Mouse (Mus musculus) heart, embryonic 14.5 days (tissue): ENCODE measurements around the gene Dlgap4. TPM values are rescaled to one million over a fixed set of nuclear protein-coding genes. Genes with fewer than 3 reads are reported as not detected.
A peak's percentile ranks its signal among the peaks of the same experiment; 100 is the strongest.

Experiments
- ATAC-seq: fragments of 200-750 bp; cut with Nextera tagmentation; 2 replicates; pipeline ENCODE4 v1.8.0; 2017; ENCODE audit warnings: low read depth, moderate TSS enrichment; ENCODE audit not compliant: insufficient number of reproducible peaks, insufficient read depth, low FRiP score
- H3K27ac ChIP-seq, 2 experiments: fragments of 200-500 bp in 1 of 2; fragments of 300-500 bp in 1 of 2; sonication (generic) in 1 of 2; replicated peaks in 1 of 2; 2 replicates each; pipeline ENCODE4 v1.5.1; 2012 to 2014; ENCODE audit warnings: low read depth in 2 of 2, low read length in 2 of 2, control low read depth in 1 of 2, mild to moderate bottlenecking in 1 of 2, mixed read lengths in 1 of 2; ENCODE audit not compliant: control insufficient read depth in 1 of 2, insufficient read depth in 1 of 2
- H3K27me3 ChIP-seq: fragments of 300-500 bp; sonication (generic); 2 replicates; pipeline ENCODE4 v1.6.1; 2014; ENCODE audit warnings: mild to moderate bottlenecking, low read length, control low read depth; ENCODE audit not compliant: control insufficient read depth, insufficient read depth
- H3K36me3 ChIP-seq: fragments of 300-500 bp; sonication (generic); 2 replicates; pipeline ENCODE4 v1.6.1; 2014; ENCODE audit warnings: mild to moderate bottlenecking, control low read depth, low read length, mixed read lengths; ENCODE audit not compliant: control insufficient read depth, insufficient read depth
- H3K4me1 ChIP-seq, 2 experiments: fragments of 200-500 bp in 1 of 2; fragments of 300-500 bp in 1 of 2; sonication (generic) in 1 of 2; 2 replicates each; pipeline ENCODE4 v1.6.1; 2012 to 2014; ENCODE audit warnings: low read length in 2 of 2, control low read depth in 1 of 2, mixed read lengths in 1 of 2; ENCODE audit not compliant: control insufficient read depth in 2 of 2, insufficient read depth in 2 of 2
- H3K4me2 ChIP-seq: fragments of 300-500 bp; sonication (generic); 2 replicates; pipeline ENCODE4 v1.6.1; 2014; ENCODE audit warnings: mild to moderate bottlenecking, low read length
- H3K4me3 ChIP-seq, 2 experiments: fragments of 200-500 bp in 1 of 2; fragments of 300-500 bp in 1 of 2; sonication (generic) in 1 of 2; 2 replicates each; pipeline ENCODE4 v1.5.1; 2012 to 2014; ENCODE audit warnings: low read length in 2 of 2, mild to moderate bottlenecking in 2 of 2, control low read depth in 1 of 2, low read depth in 1 of 2, moderate library complexity in 1 of 2; ENCODE audit not compliant: control insufficient read depth in 1 of 2, insufficient read depth in 1 of 2
- H3K9ac ChIP-seq: fragments of 300-500 bp; sonication (generic); 2 replicates; pipeline ENCODE4 v1.6.1; 2014; ENCODE audit warnings: mild to moderate bottlenecking, low read length
- H3K9me3 ChIP-seq: fragments of 300-500 bp; sonication (generic); 2 replicates; pipeline ENCODE4 v1.6.1; 2016; ENCODE audit warnings: low read length, control low read depth; ENCODE audit not compliant: control insufficient read depth
- WGBS: fragments of 180-500 bp; shearing (Covaris S2); extraction: QIAGEN DNeasy Blood & Tissue Kit; methylation state at CpG from one replicate; pipeline ENCODE4 v1.1.7; 2014; 5-methylcytosine and 5-hydroxymethylcytosine counted together
- polyA plus RNA-seq: library from polyadenylated mRNA; unstranded; fragments of >200 nt; fragmentation: Nextera tagmentation; extraction: Ambion mirVana; gene quantifications from 2 replicates; pipeline ENCODE4 v1.2.1, GENCODE M21; 2014

Gene Dlgap4
- polyA plus RNA-seq, 1 experiment from 2014 or later: 57.6 TPM

GRCm38 (mm10) chr2:156603671-156604070 lies 9.8 kb upstream of the Dlgap4 start:
- Histone ChIP-seq H3K27me3 (peaks cover 26% of the 10 kb centered on the region), H3K9me3 (no peaks in the 10 kb centered on the region), H3K27ac (no peak overlapping the region), H3K36me3 (no peaks in the 10 kb centered on the region), H3K4me2 (no peak overlapping the region), H3K4me1 (no peaks in the 10 kb centered on the region), H3K4me3 (no peak overlapping the region), H3K9ac (no peak overlapping the region)
- no peak for ATAC-seq
- WGBS: 80% methylated on average over 9 of the region's 9 CpGs

GRCm38 (mm10) chr2:156605144-156605543 lies 8.4 kb upstream of the Dlgap4 start:
- Histone ChIP-seq H3K27me3 (peaks cover 35% of the 10 kb centered on the region), H3K9ac (no peak overlapping the region), H3K4me1 (no peaks in the 10 kb centered on the region), H3K36me3 (no peaks in the 10 kb centered on the region), H3K9me3 (no peaks in the 10 kb centered on the region), H3K27ac (no peak overlapping the region), H3K4me3 (no peak overlapping the region), H3K4me2 (no peak overlapping the region)
- ATAC-seq: no peak
- WGBS: 56% methylated on average over 3 of the region's 3 CpGs

GRCm38 (mm10) chr2:156605971-156606370 lies 7.5 kb upstream of the Dlgap4 start:
- H3K9me3 ChIP-seq: no peaks in the 10 kb centered on the region

GRCm38 (mm10) chr2:156613081-156613540 lies 394 bp upstream of the Dlgap4 start:
- WGBS: 1% methylated on average over 38 of the region's 41 CpGs
- no peak for ATAC-seq

More at GRCm38 (mm10) chr2:156605971-156606370, 7.5 kb upstream of the Dlgap4 start:
- Histone ChIP-seq H3K9ac (no peak overlapping the region), H3K4me3 (no peak overlapping the region), H3K27ac (no peak overlapping the region), H3K4me2 (no peak overlapping the region), H3K4me1 (no peaks in the 10 kb centered on the region), H3K36me3 (no peaks in the 10 kb centered on the region), H3K27me3 (peaks cover 42% of the 10 kb centered on the region)
- 64% methylated on average over 5 of the region's 5 CpGs for WGBS
- ATAC-seq: no peak

GRCm38 (mm10) chr2:156614258-156614556 lies 702 bp downstream of the Dlgap4 start:
- no peaks in the 10 kb centered on the region for H3K36me3 ChIP-seq
- peaks cover 96% of the 10 kb centered on the region for H3K27me3 ChIP-seq
- peaks cover 0 to 7% of the 10 kb centered on the region in 2 experiments; a peak in 2 of 4 replicates for H3K4me1 ChIP-seq
- peak overlapping the region; percentile 56 to 64 for H3K4me3 ChIP-seq
- H3K9ac ChIP-seq: peak overlapping the region; percentile 63
- H3K27ac ChIP-seq: no peak overlapping the region
- no peak for ATAC-seq
- H3K9me3 ChIP-seq: no peaks in the 10 kb centered on the region
- 2% methylated on average over 18 of the region's 18 CpGs for WGBS
- peak overlapping the region; percentile 98 for H3K4me2 ChIP-seq

More at GRCm38 (mm10) chr2:156613081-156613540, 394 bp upstream of the Dlgap4 start:
- Histone ChIP-seq H3K4me3 (peak overlapping the region; percentile 37 to 64), H3K27me3 (peaks cover 93% of the 10 kb centered on the region), H3K9me3 (no peaks in the 10 kb centered on the region), H3K36me3 (no peaks in the 10 kb centered on the region), H3K27ac (no peak overlapping the region), H3K4me2 (peak overlapping the region; percentile 98), H3K4me1 (peaks cover 0 to 7% of the 10 kb centered on the region in 2 experiments; a peak in 2 of 4 replicates), H3K9ac (peak overlapping the region; percentile 63)

- no peak for ATAC-seq
- H3K27me3 ChIP-seq: peaks cover 99% of the 10 kb centered on the region
- 10% methylated on average over 31 of the region's 31 CpGs for WGBS
- H3K27ac ChIP-seq: no peak overlapping the region
- H3K4me1 ChIP-seq: peaks cover 0 to 7% of the 10 kb centered on the region in 2 experiments; a peak in 2 of 4 replicates
- H3K9me3 ChIP-seq: no peaks in the 10 kb centered on the region
- 0 out of 2 replicates have a peak overlapping the region, but pooled peaks have one; percentile 7 for H3K4me2 ChIP-seq
- no peaks in the 10 kb centered on the region for H3K36me3 ChIP-seq
- H3K4me3 ChIP-seq: peak overlapping the region in 1 of 2 experiments; percentile 64; a peak in 1 of 4 replicates
- H3K9ac ChIP-seq: no peak overlapping the region
These were observed 1.5 kb downstream of the Dlgap4 start for GRCm38 (mm10) chr2:156614661-156615654.

- 66% methylated on average over 7 of the region's 7 CpGs for WGBS
- no peaks in the 10 kb centered on the region for H3K9me3 ChIP-seq
- H3K36me3 ChIP-seq: no peaks in the 10 kb centered on the region
- H3K27ac ChIP-seq: no peak overlapping the region
- peaks cover 2 to 10% of the 10 kb centered on the region in 2 experiments; a peak in 3 of 4 replicates for H3K4me1 ChIP-seq
- peaks cover 88% of the 10 kb centered on the region for H3K27me3 ChIP-seq
- no peak for ATAC-seq
- no peak overlapping the region for H3K9ac ChIP-seq
- H3K4me2 ChIP-seq: no peak overlapping the region
- no peak overlapping the region for H3K4me3 ChIP-seq
These were observed 3.0 kb downstream of the Dlgap4 start for GRCm38 (mm10) chr2:156616513-156616912.
